Mouse (Mus musculus) liver, embryonic 11.5 days (tissue): ENCODE results near the gene Epor. TPM values are rescaled to one million over a fixed set of nuclear protein-coding genes. Genes with fewer than 3 reads are reported as not detected.

ENCODE experiments used
- ATAC-seq: fragments of 200-750 bp; cut with Nextera tagmentation; replicated peaks from 2 replicates; pipeline ENCODE4 v1.8.0; 2017; ENCODE audit warnings: moderate number of reproducible peaks, mild to moderate bottlenecking, moderate TSS enrichment, moderate library complexity; ENCODE audit not compliant: low FRiP score
- DNase-seq: peaks from one replicate; pipeline ENCODE4 v3.0.0-alpha.2; 2017; ENCODE audit warnings: low spot score
- H3K27ac ChIP-seq: fragments of 300-500 bp; sonication (generic); 2 replicates; pipeline ENCODE4 v1.5.1; 2014; ENCODE audit warnings: mild to moderate bottlenecking, low read depth, low read length, control low read depth
- H3K27me3 ChIP-seq: fragments of 300-500 bp; sonication (generic); replicated peaks from 2 replicates; pipeline ENCODE4 v1.6.1; 2014; ENCODE audit warnings: low read length, mixed read lengths; ENCODE audit not compliant: control insufficient read depth, insufficient read depth
- H3K36me3 ChIP-seq: fragments of 300-500 bp; sonication (generic); 2 replicates; pipeline ENCODE4 v1.6.1; 2014; ENCODE audit warnings: mild to moderate bottlenecking, low read length, moderate library complexity, mixed read lengths; ENCODE audit not compliant: control insufficient read depth, insufficient read depth
- H3K4me1 ChIP-seq: fragments of 300-500 bp; sonication (generic); replicated peaks from 2 replicates; pipeline ENCODE4 v1.6.1; 2014; ENCODE audit warnings: low read length, mixed read lengths; ENCODE audit not compliant: control insufficient read depth, insufficient read depth
- H3K4me2 ChIP-seq: fragments of 300-500 bp; sonication (generic); 2 replicates; pipeline ENCODE4 v1.6.1; 2014; ENCODE audit warnings: mild to moderate bottlenecking, control low read depth, moderate library complexity
- H3K4me3 ChIP-seq: fragments of 300-500 bp; sonication (generic); 2 replicates; pipeline ENCODE4 v1.5.1; 2014; ENCODE audit warnings: low read depth, low read length, control low read depth
- H3K9ac ChIP-seq: fragments of 300-500 bp; sonication (generic); 2 replicates; pipeline ENCODE4 v1.6.1; 2014; ENCODE audit warnings: low read depth, low read length, control low read depth
- H3K9me3 ChIP-seq: fragments of 300-500 bp; sonication (generic); 2 replicates; pipeline ENCODE4 v1.6.1; 2016; ENCODE audit warnings: low read length, inconsistent platforms, mixed read lengths; ENCODE audit not compliant: control insufficient read depth
- WGBS: fragments of 180-500 bp; shearing (Covaris S2); extraction: QIAGEN DNeasy Blood & Tissue Kit; methylation state at CpG from one replicate; pipeline ENCODE4 v1.1.7; 2014; 5-methylcytosine and 5-hydroxymethylcytosine counted together
- polyA plus RNA-seq: library from polyadenylated mRNA; unstranded; fragments of >200 nt; fragmentation: Nextera tagmentation; extraction: Ambion mirVana; gene quantifications from 2 replicates; pipeline ENCODE4 v1.2.1, GENCODE M21; 2014

Epor gene
- polyA plus RNA-seq, 1 experiment from 2014 or later = 131 TPM

GRCm38 (mm10) chr9:21937711-21938175, 25.6 kb downstream of the Epor start:
- Histone ChIP-seq H3K4me3 (no peak overlapping the region; the same call in 1 of the 2 replicates), H3K36me3 (no peaks in the 10 kb centered on the region), H3K4me2 (peak overlapping the region; percentile 84), H3K4me1 (peaks cover 16% of the 10 kb centered on the region), H3K27me3 (no peaks in the 10 kb centered on the region), H3K9me3 (no peaks in the 10 kb centered on the region), H3K27ac (no peak overlapping the region), H3K9ac (no peak overlapping the region)
- DNase-seq = no peak
- 86% methylated on average over 4 of the region's 4 CpGs for WGBS
- no peak for ATAC-seq

DNA sequence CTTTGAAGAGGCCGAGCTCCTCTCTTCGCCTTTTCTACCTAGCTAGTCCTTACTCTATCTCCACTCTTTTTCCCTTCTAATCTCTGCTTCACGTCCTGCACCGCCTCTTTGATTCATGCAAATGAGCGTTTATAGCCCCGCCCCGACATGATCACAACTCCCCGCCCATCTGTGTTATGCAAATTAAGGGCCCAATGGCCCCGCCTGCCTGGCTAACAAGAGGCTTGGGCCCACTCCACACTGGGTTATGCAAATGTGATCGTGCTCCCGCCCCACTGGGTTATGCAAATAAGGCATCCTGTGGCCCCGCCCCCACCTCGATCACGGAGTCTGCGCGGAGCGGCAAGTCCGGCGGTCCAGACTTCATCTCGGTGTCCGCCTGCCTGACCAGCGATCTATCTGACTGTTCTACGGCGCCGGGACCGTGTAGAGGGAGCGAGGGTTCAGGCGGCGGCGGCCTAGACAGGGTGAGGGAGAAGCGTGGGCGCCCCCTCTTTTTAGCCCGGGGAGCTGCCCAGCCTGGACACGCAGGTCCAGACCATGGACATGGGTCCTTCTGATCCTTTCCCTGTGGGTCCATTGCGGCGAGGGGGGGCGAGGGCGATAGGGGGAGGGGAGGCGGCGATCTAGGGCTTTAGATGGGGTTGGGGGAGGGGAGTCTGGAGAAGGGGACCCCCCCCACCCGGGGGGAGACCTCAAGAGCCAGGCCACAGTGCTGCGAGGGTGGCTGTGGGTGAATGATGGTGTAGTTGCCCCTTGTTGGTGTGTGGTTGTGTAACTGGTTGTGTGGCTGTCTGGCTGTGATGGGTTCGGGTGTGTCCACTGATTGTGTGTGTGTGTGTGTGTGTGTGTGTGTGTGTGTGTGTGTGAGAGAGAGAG, 26.4 kb downstream of the Epor start, which contains the start of gene Plppr2:
Gene Plppr2 (plus strand): TSS at position 342 of the 879 bp plus-strand sequence.
- Histone ChIP-seq H3K4me3 (peak within 1 kb of the TSS; percentile 62), H3K36me3 (no peaks in the 10 kb centered on the region), H3K4me2 (peak within 1 kb of the TSS; percentile 84), H3K27me3 (no peaks in the 10 kb centered on the region), H3K9me3 (no peaks in the 10 kb centered on the region), H3K9ac (peak within 1 kb of the TSS; percentile 52), H3K27ac (no peak within 1 kb of the TSS), H3K4me1 (peaks cover 22% of the 10 kb centered on the region)
- DNase-seq = peak; percentile 93
- ATAC-seq = peak; percentile 94
- WGBS = 3% methylated on average over 39 of the region's 43 CpGs

- Histone ChIP-seq H3K27ac (no peak overlapping the region), H3K27me3 (no peaks in the 10 kb centered on the region), H3K4me1 (peaks cover 27% of the 10 kb centered on the region), H3K36me3 (no peaks in the 10 kb centered on the region), H3K4me3 (no peak overlapping the region), H3K9me3 (no peaks in the 10 kb centered on the region), H3K4me2 (no peak overlapping the region), H3K9ac (no peak overlapping the region)
- WGBS = 72% methylated on average over 7 of the region's 7 CpGs
- ATAC-seq = no peak
- no peak for DNase-seq
These were observed 27.7 kb downstream of the Epor start for GRCm38 (mm10) chr9:21935466-21936131.

GRCm38 (mm10) chr9:21934021-21934420, 29.3 kb downstream of the Epor start:
- DNase-seq (no peak), ATAC-seq (no peak)
- Histone ChIP-seq H3K9me3 (no peaks in the 10 kb centered on the region), H3K27ac (no peak overlapping the region), H3K4me3 (no peak overlapping the region), H3K36me3 (no peaks in the 10 kb centered on the region), H3K4me1 (peaks cover 27% of the 10 kb centered on the region), H3K27me3 (no peaks in the 10 kb centered on the region), H3K4me2 (no peak overlapping the region), H3K9ac (no peak overlapping the region)
- WGBS = 83% methylated on average over 12 of the region's 12 CpGs

DNA sequence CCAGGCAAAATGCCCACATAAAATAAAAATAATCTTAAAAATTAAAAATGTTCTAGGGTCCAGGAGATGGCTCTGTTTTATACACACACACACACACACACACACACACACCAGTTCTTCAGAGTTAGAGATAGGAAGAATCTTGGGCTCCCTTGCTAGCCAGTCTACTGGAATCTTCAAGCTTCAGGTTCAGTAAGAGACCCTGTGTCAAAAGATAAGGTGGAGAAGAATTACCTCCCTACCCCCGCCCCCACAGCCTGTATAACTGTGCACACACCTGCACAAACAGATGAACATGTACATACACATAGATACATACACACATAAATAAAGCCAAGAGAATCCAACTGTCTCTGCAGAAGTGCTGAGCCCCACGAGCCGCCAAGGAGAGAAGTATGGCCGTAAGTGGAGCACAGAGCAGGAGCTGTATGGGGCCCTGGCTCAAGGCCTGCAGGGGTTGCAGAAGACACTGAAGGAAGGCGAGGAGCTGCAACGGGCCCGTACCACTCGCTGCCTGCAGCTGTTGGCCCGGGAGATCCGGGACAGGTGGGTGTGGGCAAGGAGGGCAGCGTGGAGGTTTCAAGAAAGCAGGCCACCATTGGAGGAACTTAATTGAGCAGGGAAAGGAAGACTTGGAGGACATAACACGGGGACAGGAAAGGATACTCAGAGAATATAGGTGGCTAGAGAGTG, 30.7 kb downstream of the Epor start:
- H3K9ac ChIP-seq = no peak overlapping the region
- H3K9me3 ChIP-seq = no peaks in the 10 kb centered on the region
- no peaks in the 10 kb centered on the region for H3K36me3 ChIP-seq
- DNase-seq = no peak
- H3K27ac ChIP-seq = no peak overlapping the region
- no peak for ATAC-seq
- no peaks in the 10 kb centered on the region for H3K27me3 ChIP-seq
- H3K4me3 ChIP-seq = no peak overlapping the region
- WGBS = 56% methylated on average over 12 of the region's 12 CpGs
- peaks cover 27% of the 10 kb centered on the region for H3K4me1 ChIP-seq
- H3K4me2 ChIP-seq = peak overlapping the region; percentile 20; the same call in 1 of the 2 replicates

GRCm38 (mm10) chr9:21932006-21932405, 31.3 kb downstream of the Epor start:
- Histone ChIP-seq H3K27ac (no peak overlapping the region), H3K36me3 (no peaks in the 10 kb centered on the region), H3K9ac (no peak overlapping the region), H3K4me2 (no peak overlapping the region), H3K27me3 (no peaks in the 10 kb centered on the region), H3K4me1 (peaks cover 27% of the 10 kb centered on the region), H3K4me3 (no peak overlapping the region), H3K9me3 (no peaks in the 10 kb centered on the region)
- WGBS = 46% methylated on average over 2 of the region's 2 CpGs
- ATAC-seq = no peak
- no peak for DNase-seq

DNA sequence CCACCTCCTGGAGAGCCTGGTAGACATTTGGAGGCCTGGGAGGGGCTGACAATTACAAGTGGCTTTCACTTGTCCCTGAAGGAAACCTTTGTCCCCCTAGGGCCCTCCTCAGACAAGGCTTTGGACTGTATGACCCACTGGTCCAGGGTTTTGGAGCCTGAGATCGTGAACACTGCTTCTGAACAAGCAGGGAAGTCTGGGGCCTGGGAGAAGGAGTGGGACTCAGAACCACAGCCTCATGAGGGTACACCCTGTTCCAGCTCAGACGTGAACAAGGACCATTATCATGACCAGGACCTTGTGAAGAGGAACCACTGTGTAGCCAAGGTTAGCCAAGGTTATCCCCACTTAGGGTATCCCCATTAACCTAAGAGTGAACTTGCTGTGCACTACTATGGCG, 34.1 kb downstream of the Epor start:
- no peak overlapping the region for H3K27ac ChIP-seq
- H3K4me3 ChIP-seq = no peak overlapping the region
- H3K4me2 ChIP-seq = no peak overlapping the region
- ATAC-seq (no peak), DNase-seq (no peak)
- H3K4me1 ChIP-seq = peaks cover 30% of the 10 kb centered on the region
- H3K36me3 ChIP-seq = no peaks in the 10 kb centered on the region
- WGBS = 74% methylated on average over 3 of the region's 3 CpGs
- H3K27me3 ChIP-seq = no peaks in the 10 kb centered on the region
- no peaks in the 10 kb centered on the region for H3K9me3 ChIP-seq
- H3K9ac ChIP-seq = no peak overlapping the region

- WGBS = under 1% methylated on average over 28 of the region's 28 CpGs
- ATAC-seq = peak; percentile 83
- H3K27ac ChIP-seq = no peak within 1 kb of the TSS
These were observed 36.0 kb downstream of the Epor start, which contains the start of the genes Ccdc159 and Tmem205 for GRCm38 (mm10) chr9:21927208-21927753. Gene Ccdc159, plus strand, starts transcription at chr9:21927471. Gene Tmem205, minus strand, starts transcription at chr9:21927556.

More at GRCm38 (mm10) chr9:21927208-21927753, 36.0 kb downstream of the Epor start, which contains the start of the genes Ccdc159 and Tmem205:
- peak; percentile 83 for DNase-seq
- Histone ChIP-seq H3K27me3 (no peaks in the 10 kb centered on the region), H3K4me1 (peaks cover 22% of the 10 kb centered on the region), H3K4me3 (peak within 1 kb of the TSS; percentile 56), H3K9me3 (no peaks in the 10 kb centered on the region), H3K4me2 (peak within 1 kb of the TSS; percentile 68), H3K36me3 (no peaks in the 10 kb centered on the region), H3K9ac (peak within 1 kb of the TSS; percentile 63)
